Mouse (Mus musculus) retina, postnatal 1 day (tissue): ENCODE measurements around the gene Ptpn4.

ENCODE experiments used
- DNase-seq: peaks from one replicate; pipeline ENCODE4 v3.0.0-alpha.2; 2012

Gene Ptpn4

DNA sequence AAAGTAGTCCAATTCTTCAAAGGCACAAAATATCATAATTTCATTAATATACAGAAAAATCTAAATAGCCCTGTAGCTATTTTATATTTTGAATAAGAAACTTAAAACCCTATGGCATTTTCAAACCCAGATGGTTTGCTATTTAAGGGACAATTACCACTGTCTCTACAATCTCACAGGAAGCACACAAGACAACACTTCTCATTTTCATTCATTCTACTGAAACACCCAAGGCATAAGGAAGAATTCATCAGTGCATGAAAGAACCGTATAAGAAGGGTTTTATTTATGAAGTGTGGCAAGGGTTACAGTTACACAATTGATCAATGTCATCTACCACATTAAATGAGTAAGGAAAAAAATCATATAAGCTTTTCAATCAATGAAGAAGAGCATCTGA lies 32.8 kb downstream of the Ptpn4 start:
- no peak for DNase-seq

DNA sequence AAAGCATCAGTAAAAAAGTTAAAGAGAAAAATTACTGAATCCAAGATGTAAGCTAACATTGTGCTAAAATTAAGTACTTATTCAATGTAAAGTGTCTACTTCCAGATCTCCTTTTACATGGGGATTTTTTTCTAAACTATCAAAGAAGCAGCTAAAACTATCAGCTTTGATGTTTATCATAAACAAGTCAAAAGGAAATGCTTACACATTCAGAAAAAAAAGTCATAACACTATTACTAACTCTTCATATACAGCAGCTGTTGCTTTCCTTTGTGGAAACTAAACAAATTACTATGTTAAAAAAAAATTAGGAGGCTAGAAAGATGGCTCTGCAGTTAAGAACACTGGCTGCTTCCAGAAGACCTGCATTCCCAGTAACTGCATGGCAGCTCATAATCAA lies 42.2 kb downstream of the Ptpn4 start:
- no peak for DNase-seq

DNA sequence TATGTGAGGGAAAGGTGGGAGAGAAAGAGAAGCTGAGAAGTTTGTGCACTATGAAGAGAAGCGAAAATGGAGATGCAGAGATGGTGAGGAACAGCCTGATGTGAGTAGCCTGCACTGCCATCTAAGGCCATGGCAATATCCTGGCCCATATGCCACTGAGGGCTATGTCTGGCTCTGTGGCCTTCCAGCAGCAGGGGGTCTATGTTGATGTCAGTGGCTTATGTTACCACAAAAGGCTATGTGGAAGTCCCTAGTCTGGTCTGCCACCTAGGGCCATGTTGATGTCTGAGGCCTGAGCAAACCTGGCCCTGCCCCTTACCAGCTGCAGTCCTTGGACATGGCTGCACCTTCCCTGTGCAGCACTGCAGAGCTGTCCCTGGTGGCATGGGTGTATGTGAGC lies 43.1 kb downstream of the Ptpn4 start:
- no peak for DNase-seq

DNA sequence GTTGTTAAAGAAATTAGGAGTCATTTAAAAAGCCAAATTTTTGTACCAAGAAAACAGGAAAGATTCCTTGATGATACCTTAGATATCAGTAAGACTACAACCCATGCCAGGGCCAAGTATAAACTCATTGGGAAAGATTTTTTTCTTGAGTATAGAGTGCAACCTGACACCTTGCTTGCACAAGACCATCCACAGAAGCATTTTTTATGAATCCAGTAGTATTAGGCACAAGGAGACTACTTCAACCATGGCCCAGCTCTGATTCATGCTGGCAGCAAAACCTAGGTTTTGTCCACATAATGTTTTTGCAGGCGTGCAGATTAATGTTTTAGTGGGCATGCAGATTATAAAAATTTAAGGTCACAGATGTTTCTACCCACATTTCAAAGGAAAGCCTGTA lies 46.8 kb downstream of the Ptpn4 start:
- DNase-seq: no peak

DNA sequence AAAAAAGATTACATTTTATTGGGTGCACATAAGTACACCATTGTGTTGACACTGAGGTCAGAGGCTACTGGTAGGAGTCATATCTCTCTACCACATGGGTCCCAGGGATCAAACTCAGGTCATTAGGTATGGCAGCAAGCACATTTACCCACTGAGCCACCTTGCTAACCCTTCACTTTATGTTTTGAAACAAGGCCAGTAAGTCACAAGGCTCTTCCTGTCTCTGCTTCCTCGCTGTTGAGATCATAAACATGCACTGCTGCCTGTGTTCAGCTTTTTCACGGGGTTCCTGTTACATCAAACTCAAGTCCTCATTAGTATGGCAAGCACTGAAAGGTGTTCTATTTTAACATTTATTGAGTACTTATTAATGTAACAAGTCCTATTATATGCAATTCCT lies 61.5 kb downstream of the Ptpn4 start:
- DNase-seq: no peak

DNA sequence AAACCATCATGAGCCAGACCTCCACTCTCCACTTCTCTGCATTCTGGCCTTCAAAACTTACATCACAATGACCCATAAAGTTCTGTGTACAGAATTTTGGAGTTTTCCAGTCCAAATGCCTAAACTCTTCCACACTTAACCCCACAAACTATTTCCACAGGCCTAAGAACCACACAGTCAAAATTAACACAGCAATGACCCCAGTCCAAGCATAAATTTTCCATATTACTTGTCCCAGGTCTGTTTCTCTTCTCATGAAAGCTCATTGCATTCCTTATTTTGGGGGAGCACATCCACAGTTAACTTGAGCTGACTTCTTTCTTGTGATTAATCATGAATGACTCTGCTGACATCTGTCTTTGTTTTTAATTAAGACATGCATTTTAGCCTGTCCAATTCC lies 101.7 kb downstream of the Ptpn4 start:
- DNase-seq: no peak

DNA sequence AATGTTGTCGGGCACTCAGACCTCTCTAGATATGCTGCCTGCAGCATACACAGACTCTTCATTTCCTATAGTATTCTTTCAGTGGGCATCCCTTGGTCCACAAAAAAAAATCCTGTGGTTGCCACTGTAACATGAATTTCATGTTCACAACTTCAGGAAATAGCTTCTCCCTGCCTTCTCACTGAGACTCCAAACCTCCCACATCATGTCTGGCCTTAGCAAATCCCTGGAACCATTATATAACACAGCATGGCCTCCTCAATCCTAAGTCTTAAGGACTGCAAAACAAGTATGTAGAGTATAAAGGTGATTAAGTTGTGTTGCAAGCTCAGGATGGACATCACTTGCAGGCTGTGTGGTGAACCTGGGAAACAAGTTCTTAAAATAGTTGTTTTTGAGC lies 102.6 kb downstream of the Ptpn4 start:
- DNase-seq: no peak

DNA sequence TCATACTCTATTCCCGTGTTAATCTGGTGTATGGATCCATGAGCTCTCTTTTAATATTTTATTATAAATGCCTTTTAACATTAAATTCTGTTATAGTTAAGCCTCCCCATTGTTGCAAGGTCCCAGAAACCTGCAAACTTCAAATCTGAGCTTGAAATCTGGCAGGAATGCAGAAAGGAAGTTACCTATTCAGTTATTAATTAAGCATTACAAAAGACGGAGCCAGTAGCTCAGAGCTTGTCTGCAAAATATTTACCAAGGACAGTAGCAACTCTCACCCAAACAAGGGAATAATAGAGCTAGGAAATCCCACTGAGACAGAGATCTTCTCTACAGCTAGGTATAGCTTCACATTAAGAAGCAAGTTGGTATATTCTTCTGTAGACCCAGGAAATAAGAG lies 106.2 kb downstream of the Ptpn4 start:
- no peak for DNase-seq

DNA sequence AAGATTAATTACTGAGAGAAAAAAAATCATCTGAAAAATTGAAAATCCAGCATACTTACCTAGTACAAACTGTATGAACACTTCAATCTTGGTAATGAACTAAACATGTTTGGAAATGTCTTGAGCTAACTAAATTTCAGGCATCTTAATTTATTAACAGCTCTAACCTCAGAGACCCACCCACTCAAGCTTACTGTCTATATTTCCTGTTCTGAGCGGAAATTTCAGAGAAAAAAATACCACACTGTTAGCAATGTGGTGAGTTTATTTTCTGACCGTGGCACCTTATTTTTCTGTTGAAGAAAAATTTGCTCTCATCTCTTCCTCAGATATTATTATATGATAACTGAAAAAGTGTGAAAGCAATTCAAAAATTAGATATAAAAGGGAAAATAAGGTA lies 124.4 kb downstream of the Ptpn4 start:
- DNase-seq: no peak

DNA sequence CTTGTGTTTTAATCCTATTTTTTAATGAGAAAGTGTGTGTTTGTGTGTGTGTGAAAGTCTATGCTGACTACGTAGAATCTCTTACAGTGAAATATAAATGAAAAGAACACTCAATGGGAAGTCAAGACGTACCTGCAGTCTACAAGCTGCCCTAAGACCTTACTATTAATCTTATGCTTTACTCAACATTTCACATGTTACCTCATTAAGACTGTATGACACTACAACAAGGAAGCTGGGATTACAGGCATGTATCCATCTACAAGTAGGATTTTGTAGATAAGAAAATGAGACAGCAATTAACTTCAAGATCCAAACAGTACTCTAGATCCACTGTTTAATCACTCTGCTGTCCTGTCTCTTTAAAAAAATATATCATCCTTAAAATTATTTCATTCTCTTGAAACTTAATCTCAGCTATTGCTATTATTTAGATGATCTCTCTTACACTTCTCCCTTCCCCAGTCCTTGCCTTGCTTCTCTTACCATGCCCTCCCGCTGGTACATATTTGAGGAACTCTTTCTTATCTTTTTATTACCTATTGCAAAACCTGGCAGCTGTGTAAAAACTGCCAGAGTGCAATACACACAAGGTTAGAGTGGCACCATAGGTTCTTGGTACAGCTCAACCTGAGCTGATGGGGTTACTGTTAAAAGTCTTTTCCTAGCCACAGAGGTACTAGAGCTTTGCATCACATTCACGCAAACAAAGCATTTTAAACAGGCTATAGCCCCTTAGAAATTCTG lies 130.8 kb downstream of the Ptpn4 start:
- no peak for DNase-seq

DNA sequence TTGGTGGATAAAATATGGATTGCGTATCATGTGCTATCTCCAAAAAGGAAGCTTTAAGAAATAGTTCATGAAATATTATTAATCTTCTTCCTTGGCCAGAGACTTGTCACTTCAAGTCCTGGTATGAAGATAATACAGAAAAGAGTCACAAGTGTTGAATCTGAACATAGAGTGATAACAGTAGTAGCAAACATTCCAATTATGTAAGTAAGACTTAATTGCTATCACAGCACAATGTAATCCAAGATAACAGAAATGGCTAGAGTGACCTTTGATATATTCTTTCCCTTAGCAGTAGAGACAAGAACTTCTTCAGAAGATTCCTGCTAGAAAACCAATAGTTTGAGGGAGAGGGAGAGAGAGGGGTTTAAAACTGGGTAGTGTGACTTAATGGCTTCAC lies 140.6 kb downstream of the Ptpn4 start:
- DNase-seq: no peak

DNA sequence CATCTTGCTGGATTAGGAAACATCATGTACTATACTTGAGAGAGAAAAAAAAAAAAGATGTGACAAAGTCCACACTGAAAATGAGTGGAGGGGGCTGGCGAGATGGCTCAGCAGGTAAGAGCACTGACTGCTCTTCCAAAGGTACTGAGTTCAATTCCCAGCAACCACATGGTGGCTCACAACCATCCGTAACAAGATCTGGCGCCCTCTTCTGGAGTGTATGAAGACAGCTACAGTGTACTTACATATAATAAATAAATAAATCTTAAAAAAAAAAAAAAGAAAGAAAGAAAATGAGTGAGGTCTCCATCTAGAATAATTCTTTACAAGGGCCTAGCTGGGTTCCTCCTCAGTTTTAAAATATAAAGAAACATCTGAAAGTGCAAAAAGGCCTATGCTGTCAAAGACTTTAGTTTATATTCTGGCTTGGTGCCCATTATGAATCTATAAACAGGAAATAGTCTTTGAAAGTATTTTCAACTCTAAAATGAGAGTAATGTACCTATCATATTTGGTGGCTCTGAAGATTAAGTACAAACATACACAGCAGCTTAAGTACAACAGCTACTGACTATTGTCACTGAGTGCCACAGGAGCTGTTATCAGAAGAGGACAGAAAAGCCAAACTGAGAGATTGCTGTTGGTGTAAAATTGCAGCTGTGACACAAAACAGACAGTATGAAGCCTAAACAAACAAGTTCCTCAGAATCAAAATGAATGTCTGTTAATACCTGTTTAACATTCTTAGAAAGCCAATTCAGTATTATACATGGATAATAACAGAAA lies 151.4 kb downstream of the Ptpn4 start:
- DNase-seq: no peak

DNA sequence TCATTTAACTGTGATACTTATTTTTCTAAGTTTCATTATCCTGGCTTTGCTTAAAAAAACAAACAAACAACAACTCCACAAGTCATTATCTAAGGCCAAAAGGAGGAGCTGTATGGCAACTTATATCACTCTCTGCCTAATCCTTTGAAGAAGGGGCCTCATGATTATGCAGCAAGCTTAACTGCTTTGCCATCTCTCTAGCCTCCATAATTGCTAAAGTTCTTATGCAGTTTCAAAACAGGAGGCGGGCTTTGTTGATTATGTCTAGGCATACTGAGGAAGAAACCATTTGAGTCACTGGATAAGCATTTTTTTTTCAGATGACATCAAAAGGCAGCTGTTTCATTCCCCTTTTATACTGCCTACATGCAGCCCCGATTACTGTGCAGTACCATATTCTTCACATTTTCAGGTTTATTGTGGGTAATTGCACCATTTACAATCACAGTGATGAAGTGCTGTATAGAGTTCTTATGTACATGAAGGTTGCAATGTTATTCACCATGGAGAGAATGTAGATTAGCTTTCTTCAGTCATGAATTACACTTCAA lies 155.7 kb downstream of the Ptpn4 start:
- peak; percentile 30 for DNase-seq

DNA sequence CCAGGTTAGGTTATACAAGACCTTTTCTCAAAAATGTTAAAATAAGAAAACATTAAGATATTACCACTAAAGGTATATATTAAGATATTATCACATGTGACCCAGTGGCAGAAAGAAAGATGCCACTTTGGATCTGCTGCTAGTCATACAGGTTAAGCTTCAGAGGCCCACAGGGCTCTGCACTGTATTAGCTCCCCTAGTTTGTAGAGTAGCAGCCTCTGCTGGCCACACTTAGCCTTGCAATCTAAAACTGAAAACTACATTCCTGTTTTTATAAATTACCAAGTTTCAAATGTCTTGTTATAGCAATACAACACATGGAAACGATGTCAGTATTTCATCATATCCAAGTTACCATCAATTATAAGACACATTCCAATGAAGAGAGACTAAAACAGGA lies 162.4 kb downstream of the Ptpn4 start:
- DNase-seq: peak; percentile 44

DNA sequence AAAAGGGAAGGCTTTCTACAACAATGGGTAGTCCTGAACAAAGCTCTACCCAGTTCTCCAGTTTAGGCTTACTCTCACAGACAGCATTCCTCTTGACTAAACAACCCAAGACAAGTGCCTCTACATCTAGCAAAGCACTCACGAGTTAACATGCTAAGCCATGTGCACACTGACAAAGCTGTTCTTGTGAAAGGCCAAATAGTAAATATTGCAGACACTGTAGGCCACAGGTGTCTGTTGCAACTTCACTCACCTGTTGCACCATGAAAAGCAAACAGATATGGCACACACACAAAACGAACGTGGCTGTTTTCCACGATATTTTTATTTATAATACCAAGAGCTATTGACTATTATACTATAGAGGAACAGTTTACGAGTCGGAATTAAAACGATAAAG lies 170.5 kb downstream of the Ptpn4 start:
- DNase-seq: no peak

DNA sequence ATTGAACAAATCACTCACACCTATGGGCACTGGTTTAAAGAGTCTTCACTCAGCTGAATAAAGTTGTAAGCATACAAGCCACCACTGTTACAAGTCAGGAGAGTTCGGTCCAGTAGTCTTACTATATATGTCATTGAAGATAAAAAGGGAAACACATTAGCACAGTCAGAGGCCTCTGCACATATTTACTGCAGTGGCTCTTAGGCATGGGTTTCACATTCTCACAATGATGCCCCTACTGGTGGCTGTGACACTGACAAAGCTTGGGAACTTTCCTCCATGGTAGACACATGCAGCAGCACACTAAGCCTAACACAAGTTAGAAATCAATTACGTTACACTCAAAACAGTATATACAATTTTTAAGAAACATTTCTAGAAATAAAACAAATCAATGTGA lies 183.1 kb downstream of the Ptpn4 start:
- no peak for DNase-seq

DNA sequence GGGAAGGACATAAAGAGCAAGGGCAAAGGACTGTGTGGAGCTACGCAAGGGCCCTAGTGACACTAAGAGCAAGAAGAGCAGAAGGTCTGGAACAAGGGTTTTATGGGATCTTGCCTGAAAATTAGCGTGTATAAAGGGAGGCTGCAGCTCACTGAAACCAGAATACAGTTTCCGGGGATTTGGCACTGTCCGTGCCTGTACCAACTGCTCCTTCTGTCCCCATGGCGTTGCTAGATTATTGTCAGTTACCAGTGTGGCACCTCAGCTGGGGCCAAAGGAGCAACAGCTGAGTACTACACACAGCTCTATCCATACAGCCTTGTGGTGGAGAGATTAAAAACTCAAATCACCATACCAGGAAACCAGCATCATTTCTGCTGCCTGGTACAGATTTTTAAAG lies 187.0 kb downstream of the Ptpn4 start:
- no peak for DNase-seq

DNA sequence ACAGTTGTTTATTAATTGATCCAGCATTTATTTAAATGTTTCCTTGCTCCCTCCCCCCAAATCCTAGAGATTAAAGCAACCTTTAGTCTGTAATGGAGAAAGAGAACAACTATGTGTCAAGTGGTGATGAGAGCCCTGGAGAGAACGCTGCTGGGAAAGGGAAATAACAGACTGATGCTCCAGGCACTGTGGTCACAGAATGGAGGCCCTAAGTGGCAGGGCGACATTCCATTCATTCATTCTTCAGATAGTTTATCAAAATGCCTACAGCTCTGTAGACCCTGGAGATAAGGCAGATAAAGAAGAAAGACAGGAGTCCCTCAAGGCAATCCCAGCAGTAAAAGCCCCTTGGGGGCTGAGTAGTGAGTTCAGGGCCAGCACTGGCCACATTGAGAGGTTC lies 187.8 kb downstream of the Ptpn4 start:
- no peak for DNase-seq

DNA sequence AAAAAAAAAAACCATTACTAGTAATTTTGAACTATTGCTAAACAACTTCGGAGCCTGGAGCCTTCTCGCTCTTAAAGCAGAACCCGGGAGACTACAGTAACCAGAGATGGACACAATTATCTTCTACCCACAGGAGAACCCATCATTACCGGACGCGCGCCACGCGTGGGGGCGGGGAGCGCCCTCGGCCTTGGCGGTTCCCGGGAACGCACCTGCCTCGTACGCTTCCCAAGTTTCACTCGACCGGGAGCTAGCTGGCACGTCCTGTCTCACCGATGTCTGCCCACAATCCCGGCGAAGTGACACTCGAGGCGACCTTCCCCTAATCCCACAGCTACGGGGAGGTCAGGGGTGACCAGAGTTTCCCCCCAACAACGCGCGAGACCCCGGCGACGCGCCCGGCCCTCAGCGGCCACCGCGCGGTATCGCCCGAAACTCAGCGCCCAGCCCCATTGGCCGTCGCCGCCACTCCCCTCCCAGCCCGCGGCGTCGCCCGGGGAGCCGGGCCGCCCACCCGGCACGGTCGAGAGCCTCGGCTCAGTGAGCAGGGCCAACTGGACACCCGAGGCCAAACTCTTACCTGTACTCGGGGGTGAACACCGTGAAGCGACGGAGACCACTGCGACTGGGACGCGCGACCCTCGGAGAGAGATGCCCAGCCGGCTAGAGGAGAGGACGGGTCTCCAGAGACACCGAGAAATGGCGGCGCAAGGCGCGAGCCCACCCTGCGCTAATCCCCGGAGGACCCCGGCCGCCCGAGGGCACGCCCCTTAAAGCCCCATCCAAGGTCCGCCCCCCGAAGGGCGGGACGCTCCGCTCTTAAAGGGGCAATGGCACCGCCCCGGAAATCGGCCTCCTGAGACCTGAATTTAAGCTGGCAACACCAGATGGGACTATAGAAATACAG lies 189.0 kb downstream of the Ptpn4 start, which contains the start of gene Epb41l5:
TSS of gene Epb41l5 (minus strand) at position 796 of the 907 bp plus-strand sequence.
- DNase-seq: peak; percentile 95

DNA sequence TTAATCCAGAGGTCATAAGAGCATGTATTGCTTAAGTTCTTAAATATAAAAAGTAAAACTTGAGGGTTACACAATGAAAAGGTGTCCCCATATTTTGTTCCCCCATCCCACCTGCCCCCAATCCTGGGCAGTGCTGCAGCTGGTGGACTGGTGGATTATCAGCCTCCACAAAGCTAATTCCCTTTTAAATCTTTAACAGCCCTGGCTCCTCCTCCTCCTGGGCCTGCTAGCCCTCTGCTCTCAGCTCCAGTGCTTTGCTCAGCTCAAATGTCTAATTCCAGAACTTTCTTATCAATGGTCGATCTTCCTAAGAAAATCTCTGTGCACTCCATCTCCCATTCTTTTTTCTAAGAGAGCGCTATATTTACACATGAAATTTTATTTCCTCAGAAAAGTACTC lies 191.1 kb downstream of the Ptpn4 start:
- DNase-seq: peak; percentile 45

DNA sequence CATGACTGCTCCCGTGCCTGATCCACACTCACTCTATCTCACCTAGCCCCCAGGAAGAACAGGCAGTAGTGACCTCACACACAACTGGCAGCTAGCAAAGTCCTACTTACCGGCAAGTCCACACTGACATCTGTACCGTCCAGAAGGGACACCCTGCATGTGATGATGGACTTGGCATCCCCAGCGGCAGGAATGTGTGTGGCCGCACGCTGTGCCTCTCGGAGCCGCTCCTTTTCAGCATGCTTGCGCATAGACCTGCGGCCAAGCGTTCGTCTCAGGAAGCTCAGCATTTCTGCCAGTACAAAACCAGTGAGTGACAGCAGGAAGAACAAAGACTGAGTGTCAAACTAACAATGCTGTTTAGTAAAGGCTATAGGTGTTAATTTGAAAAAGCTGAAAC lies 195.0 kb downstream of the Ptpn4 start:
- DNase-seq: peak; percentile 70

DNA sequence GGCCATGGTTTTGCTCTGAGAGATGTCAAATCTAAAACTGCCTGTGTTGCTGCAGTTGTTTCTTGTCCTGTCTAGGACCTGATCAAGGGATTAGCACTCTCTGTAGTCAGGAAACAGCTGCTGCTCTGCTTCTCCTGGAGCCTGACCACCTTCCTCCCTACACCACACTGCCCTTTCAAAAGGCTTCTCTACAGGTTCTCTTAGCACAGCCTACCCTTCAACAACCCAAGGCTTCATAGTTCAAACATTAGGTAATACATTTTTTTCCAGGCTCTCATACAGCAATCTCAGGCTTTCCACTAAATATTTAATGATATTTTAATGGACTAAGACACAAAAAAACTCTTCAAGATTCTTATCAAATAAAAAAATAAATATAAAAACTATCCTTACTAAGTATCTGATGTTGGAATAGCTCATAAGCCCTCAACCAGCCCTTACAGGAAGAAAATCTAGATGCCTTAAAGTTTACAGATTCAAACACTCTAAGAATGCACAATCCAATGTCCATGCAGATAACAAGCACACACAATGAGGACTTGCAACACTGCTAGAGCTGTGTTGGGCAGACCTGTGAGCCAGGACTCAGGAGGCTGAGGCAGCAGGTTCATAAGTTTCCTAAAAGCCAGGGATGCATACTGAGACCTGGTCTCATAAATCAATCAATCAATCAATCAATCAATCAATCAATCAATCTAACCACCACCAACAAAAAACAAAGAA lies 196.2 kb downstream of the Ptpn4 start:
- no peak for DNase-seq
